Mouse (Mus musculus) embryonic fibroblast, embryonic 13.5 days (primary cell): ENCODE data around the gene Kcnk6. TPM values are rescaled to one million over a fixed set of nuclear protein-coding genes. Genes with fewer than 3 reads are reported as not detected.
A peak's percentile ranks its signal among the peaks of the same experiment; 100 is the strongest.

Source experiments
- H3K27ac ChIP-seq: 2 replicates; pipeline ENCODE4 v1.5.1; 2012; ENCODE audit warnings: low read length, control low read depth, inconsistent platforms; ENCODE audit not compliant: insufficient read depth
- H3K4me1 ChIP-seq: 2 replicates; pipeline ENCODE4 v1.6.1; 2011; ENCODE audit warnings: low read length; ENCODE audit not compliant: control insufficient read depth, insufficient read depth
- H3K4me3 ChIP-seq: 2 replicates; pipeline ENCODE4 v1.5.1; 2011; ENCODE audit warnings: mild to moderate bottlenecking, control low read depth, low read length; ENCODE audit not compliant: insufficient read depth
- CTCF ChIP-seq: IDR thresholded peaks from 2 replicates; pipeline ENCODE4 v1.5.1; 2011; ENCODE audit warnings: mild to moderate bottlenecking, control low read depth, low read length, moderate library complexity, borderline replicate concordance; ENCODE audit not compliant: insufficient read depth
- POLR2A ChIP-seq: IDR thresholded peaks from 2 replicates; pipeline ENCODE4 v1.6.1; 2011; ENCODE audit warnings: low read depth, mild to moderate bottlenecking, control low read depth, low read length, moderate library complexity
- polyA plus RNA-seq: library from polyadenylated mRNA; stranded (reverse); fragments of >200 nt; gene quantifications from 2 replicates; pipeline ENCODE4 v1.2.4, GENCODE M21; 2011; ENCODE audit warnings: low read depth; ENCODE audit not compliant: missing spikeins, insufficient read length

Kcnk6 gene
- 1.4 and 2.7 TPM in 2 replicates for polyA plus RNA-seq

- H3K4me1 ChIP-seq, result no peaks in the 10 kb centered on the region
- TF ChIP-seq POLR2A, result no peak
- TF ChIP-seq CTCF, result no peak
- peak within 1 kb of the TSS; percentile 45 for H3K4me3 ChIP-seq
- no peak within 1 kb of the TSS for H3K27ac ChIP-seq
These were observed at the start of gene Kcnk6 for GRCm38 (mm10) chr7:29232247-29233013. Gene Kcnk6, minus strand, starts transcription at chr7:29232515.

- Histone ChIP-seq H3K4me3 (peak within 1 kb of the TSS; percentile 27), H3K4me1 (no peaks in the 10 kb centered on the region), H3K27ac (no peak within 1 kb of the TSS)
- TF ChIP-seq POLR2A (no peak), CTCF (no peak)
These were observed 49.1 kb upstream of the Kcnk6 start, which contains the start of gene Spint2 for GRCm38 (mm10) chr7:29281201-29282073. Gene Spint2, minus strand, starts transcription at chr7:29281912.

GRCm38 (mm10) chr7:29280801-29281200, 48.5 kb upstream of the Kcnk6 start:
- Histone ChIP-seq H3K4me3 (no peak overlapping the region), H3K27ac (no peak overlapping the region), H3K4me1 (no peaks in the 10 kb centered on the region)
- TF ChIP-seq POLR2A (no peak), CTCF (no peak)

GRCm38 (mm10) chr7:29279924-29280323, 47.6 kb upstream of the Kcnk6 start:
- H3K4me3 ChIP-seq, result no peak overlapping the region
- TF ChIP-seq POLR2A, result no peak
- no peak for TF ChIP-seq CTCF
- no peaks in the 10 kb centered on the region for H3K4me1 ChIP-seq
- no peak overlapping the region for H3K27ac ChIP-seq

GRCm38 (mm10) chr7:29279261-29279660, 46.9 kb upstream of the Kcnk6 start:
- TF ChIP-seq POLR2A (no peak), CTCF (no peak)
- Histone ChIP-seq H3K27ac (no peak overlapping the region), H3K4me1 (no peaks in the 10 kb centered on the region), H3K4me3 (no peak overlapping the region)

GRCm38 (mm10) chr7:29277510-29277909, 45.2 kb upstream of the Kcnk6 start:
- H3K27ac ChIP-seq, result no peak overlapping the region
- H3K4me1 ChIP-seq, result no peaks in the 10 kb centered on the region
- no peak overlapping the region for H3K4me3 ChIP-seq
- TF ChIP-seq POLR2A (no peak), CTCF (no peak)

GRCm38 (mm10) chr7:29276715-29277114, 44.4 kb upstream of the Kcnk6 start:
- peak overlapping the region; percentile 35; the same call in 1 of the 2 replicates for H3K27ac ChIP-seq
- TF ChIP-seq CTCF (no peak), POLR2A (no peak)
- H3K4me3 ChIP-seq, result no peak overlapping the region
- no peaks in the 10 kb centered on the region; the same call in 1 of the 2 replicates for H3K4me1 ChIP-seq

- Histone ChIP-seq H3K4me1 (no peaks in the 10 kb centered on the region; the same call in 1 of the 2 replicates), H3K4me3 (no peak overlapping the region), H3K27ac (peak overlapping the region; percentile 76)
- TF ChIP-seq POLR2A, result no peak
These were observed 39.6 kb upstream of the Kcnk6 start for GRCm38 (mm10) chr7:29271687-29272465.

- H3K4me3 ChIP-seq, result no peak overlapping the region
- no peaks in the 10 kb centered on the region; the same call in 1 of the 2 replicates for H3K4me1 ChIP-seq
- TF ChIP-seq CTCF, result no peak
- TF ChIP-seq POLR2A, result no peak
These were observed 38.1 kb upstream of the Kcnk6 start for GRCm38 (mm10) chr7:29270445-29270844.

More at GRCm38 (mm10) chr7:29270445-29270844, 38.1 kb upstream of the Kcnk6 start:
- no peak overlapping the region for H3K27ac ChIP-seq
